Mouse (Mus musculus): ENCODE measurements around the gene Mboat7. TPM values are rescaled to one million over a fixed set of nuclear protein-coding genes. Genes with fewer than 3 reads are reported as not detected.
A peak's percentile ranks its signal among the peaks of the same experiment; 100 is the strongest.
"Not testable (repeated sequence)": the region's sequence is repeated elsewhere in the genome, so short reads cannot be mapped to it uniquely, and the experiment has no call there.

Gene Mboat7
- 39.0 and 46.5 TPM in 2 replicates for polyA plus RNA-seq (2016; fragmentation: Nextera tagmentation; extraction: Ambion mirVana)

- Histone ChIP-seq H3K4me1 (peaks cover 17% of the 10 kb centered on the region), H3K4me3 (peak within 1 kb of the TSS; percentile 80), H3K36me3 (peaks cover 51% of the 10 kb centered on the region), H3K9me3 (replicated peaks) (no peaks in the 10 kb centered on the region), H3K27me3 (ENCODE audit: low read depth, poor library complexity, severe bottlenecking) (no peaks in the 10 kb centered on the region), H3K27ac (peak within 1 kb of the TSS; percentile 94)
- under 1% methylated on average over 55 of the region's 55 CpGs for WGBS
- peak; percentile 94 for DNase-seq (ENCODE audit: low spot score)
These were observed at the start of gene Mboat7 for GRCm38 (mm10) chr7:3692987-3693808. TSS of gene Mboat7 (minus strand) at chr7:3693523.

DNA sequence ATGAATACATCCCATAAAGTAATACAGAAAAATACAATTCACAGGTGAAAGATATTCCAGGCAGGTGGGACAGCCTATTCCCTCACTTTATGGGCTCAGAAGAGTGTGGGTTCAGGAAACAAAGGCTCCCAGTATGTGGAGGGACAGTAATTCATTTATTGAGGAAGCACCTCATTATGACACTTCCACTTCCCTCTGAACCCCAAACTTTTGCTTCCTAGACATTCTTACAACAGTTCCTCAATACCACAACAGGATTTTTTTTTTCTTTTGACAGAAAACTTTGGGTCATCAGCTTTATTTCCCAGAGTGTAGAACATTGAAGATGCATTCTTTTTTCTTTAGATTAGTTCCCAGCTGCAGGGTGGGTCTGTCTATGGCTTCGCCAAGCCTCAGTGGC, 39.4 kb upstream of the Mboat7 start:
- not testable (repeated sequence) for H3K4me3 ChIP-seq; DNase-seq (ENCODE audit: low spot score); H3K27me3 ChIP-seq (ENCODE audit: low read depth, poor library complexity, severe bottlenecking); H3K36me3 ChIP-seq; H3K4me1 ChIP-seq; H3K27ac ChIP-seq; H3K9me3 ChIP-seq (replicated peaks)
- no CpG with 5 or more reads among the region's 1 CpGs for WGBS

GRCm38 (mm10) chr7:3725459-3725858, 32.1 kb upstream of the Mboat7 start:
- H3K27me3 ChIP-seq (ENCODE audit: low read depth, poor library complexity, severe bottlenecking); H3K4me3 ChIP-seq; H3K4me1 ChIP-seq; H3K9me3 ChIP-seq (replicated peaks); H3K36me3 ChIP-seq; DNase-seq (ENCODE audit: low spot score); H3K27ac ChIP-seq: not testable (repeated sequence)

- H3K27ac ChIP-seq; H3K4me3 ChIP-seq; H3K9me3 ChIP-seq (replicated peaks); H3K36me3 ChIP-seq; H3K27me3 ChIP-seq (ENCODE audit: low read depth, poor library complexity, severe bottlenecking); H3K4me1 ChIP-seq; DNase-seq (ENCODE audit: low spot score): not testable (repeated sequence)
- 33% methylated on average over 1 of the region's 3 CpGs for WGBS
These were observed 26.9 kb upstream of the Mboat7 start, which contains the start of gene Pirb for GRCm38 (mm10) chr7:3720268-3720667. TSS of gene Pirb (minus strand) at chr7:3720391.

DNA sequence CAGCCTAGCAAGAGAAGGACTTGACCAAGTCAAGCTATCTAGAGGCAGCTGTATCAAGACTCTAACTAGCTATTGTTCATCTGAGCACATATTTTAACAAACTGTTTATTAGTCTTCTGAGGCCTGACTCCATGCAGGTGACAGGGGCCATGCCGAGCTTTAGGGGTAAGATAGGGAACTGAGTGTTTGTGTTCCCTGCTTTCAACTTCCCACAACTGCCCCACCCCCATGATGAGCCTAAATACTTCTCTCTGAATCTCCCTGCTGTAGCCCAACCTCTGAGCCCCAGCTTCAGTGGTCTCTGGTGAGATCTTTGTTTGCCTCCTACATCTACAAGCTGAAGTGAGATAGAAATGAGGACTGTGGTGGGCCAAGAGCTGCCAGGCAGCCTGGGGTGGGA, 21.9 kb upstream of the Mboat7 start:
- Histone ChIP-seq H3K9me3 (replicated peaks) (no peaks in the 10 kb centered on the region), H3K36me3 (no peaks in the 10 kb centered on the region), H3K4me1 (no peaks in the 10 kb centered on the region), H3K4me3 (no peak overlapping the region), H3K27me3 (ENCODE audit: low read depth, poor library complexity, severe bottlenecking) (no peaks in the 10 kb centered on the region), H3K27ac (no peak overlapping the region)
- no peak for DNase-seq (ENCODE audit: low spot score)
- WGBS, result 70% methylated on average over 1 of the region's 1 CpGs

GRCm38 (mm10) chr7:3712264-3712942, 19.1 kb upstream of the Mboat7 start:
- Histone ChIP-seq H3K4me1 (no peaks in the 10 kb centered on the region), H3K36me3 (peaks cover 8% of the 10 kb centered on the region), H3K27ac (no peak overlapping the region), H3K4me3 (no peak overlapping the region), H3K27me3 (ENCODE audit: low read depth, poor library complexity, severe bottlenecking) (no peaks in the 10 kb centered on the region), H3K9me3 (replicated peaks) (no peaks in the 10 kb centered on the region)
- WGBS, result 55% methylated on average over 5 of the region's 5 CpGs
- DNase-seq (ENCODE audit: low spot score), result no peak

DNA sequence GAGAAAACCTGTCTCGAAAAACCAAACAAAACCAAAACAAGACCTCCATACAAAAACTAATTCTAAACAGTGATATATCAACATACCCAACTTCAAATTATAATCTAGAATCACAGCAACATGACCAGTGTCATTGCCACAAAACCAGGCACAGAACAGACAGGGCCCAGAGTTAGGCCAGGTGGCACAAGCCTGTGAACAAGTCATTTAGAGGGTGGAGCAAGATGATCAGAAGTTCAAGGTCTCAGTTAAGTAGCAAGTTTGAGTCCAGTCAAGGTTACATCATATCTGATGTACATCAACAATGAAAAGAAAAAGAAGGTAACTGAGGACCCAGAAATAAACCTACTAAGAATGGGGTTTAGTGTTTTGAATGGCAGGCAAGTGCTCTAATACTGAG, 15.7 kb upstream of the Mboat7 start:
- Histone ChIP-seq H3K27me3 (ENCODE audit: low read depth, poor library complexity, severe bottlenecking) (no peaks in the 10 kb centered on the region), H3K9me3 (replicated peaks) (no peaks in the 10 kb centered on the region), H3K4me3 (no peak overlapping the region), H3K27ac (no peak overlapping the region), H3K4me1 (peaks cover 9% of the 10 kb centered on the region), H3K36me3 (peaks cover 41% of the 10 kb centered on the region)
- WGBS, result 81% methylated on average over 1 of the region's 1 CpGs
- no peak for DNase-seq (ENCODE audit: low spot score)

DNA sequence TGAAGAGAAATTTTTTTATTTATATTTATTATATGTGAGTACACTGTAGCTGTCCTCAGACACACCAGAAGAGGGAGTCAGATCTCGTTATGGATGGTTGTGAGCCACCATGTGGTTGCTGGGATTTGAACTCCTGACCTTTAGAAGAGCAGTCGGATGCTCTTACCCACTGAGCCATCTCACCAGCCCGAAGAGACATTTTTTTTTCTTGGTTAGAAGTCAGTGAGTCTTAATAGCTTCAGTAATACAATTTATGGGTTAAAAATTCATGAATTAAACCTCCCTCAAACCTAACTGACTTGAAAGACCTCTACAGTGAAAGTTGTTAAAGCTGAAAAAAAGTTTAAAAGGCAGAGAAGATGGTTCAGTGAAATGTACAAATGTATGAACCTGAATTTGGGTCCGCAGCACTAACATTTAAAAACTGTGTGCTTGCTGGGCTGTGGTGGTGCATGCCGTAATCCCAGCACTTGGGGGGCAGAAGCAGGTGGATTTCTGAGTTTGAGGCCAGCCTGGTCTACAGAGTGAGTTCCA, 15.2 kb upstream of the Mboat7 start:
- not testable (repeated sequence) for H3K27ac ChIP-seq; DNase-seq (ENCODE audit: low spot score); H3K27me3 ChIP-seq (ENCODE audit: low read depth, poor library complexity, severe bottlenecking); H3K4me1 ChIP-seq; H3K4me3 ChIP-seq; H3K9me3 ChIP-seq (replicated peaks)
- 40% methylated on average over 5 of the region's 5 CpGs for WGBS
- H3K36me3 ChIP-seq, result peaks cover 41% of the 10 kb centered on the region

DNA sequence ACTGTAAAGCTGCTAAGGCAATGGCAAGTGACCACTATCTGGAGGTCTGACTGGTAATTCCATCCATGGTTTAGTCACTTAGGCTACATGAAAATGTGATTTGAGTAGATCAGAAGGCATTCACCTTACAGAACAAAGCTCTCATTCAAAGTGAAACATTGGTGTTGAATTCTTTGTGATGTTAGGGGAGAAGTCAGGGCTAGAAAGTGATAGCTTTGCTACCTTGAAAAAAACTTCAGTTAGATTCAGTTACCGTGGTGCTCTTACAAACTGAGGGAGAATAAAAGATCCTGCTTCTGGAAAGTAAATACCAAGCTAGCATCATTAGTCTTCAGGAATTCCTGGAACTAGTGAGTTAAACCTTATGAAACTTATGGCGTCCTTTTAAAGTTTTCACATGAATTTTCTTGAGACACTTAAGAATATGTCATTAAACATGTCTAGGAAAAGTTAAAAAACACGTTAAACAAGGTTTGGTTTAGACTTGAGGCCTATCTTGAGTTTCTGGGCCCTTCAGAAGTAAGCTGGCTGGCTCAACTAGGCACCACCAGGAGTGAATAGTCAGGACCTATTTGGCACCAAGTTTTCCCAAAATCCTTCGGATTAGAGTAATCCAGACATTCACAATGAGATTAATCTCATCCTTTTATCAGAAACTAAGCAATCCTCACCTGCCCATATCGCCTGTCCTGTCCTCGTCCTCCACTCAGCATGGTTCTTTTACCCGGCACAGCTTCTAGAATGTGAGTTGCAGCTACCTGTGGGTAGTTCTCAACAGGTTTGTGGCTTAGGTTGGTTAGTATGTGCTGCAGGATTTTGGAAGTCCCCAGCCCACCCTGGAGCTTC, 14.5 kb upstream of the Mboat7 start:
- no peaks in the 10 kb centered on the region for H3K27me3 ChIP-seq (ENCODE audit: low read depth, poor library complexity, severe bottlenecking)
- H3K36me3 ChIP-seq, result peaks cover 41% of the 10 kb centered on the region
- H3K4me3 ChIP-seq, result no peak overlapping the region
- H3K27ac ChIP-seq, result no peak overlapping the region
- WGBS, result 23% methylated on average over 7 of the region's 7 CpGs
- DNase-seq (ENCODE audit: low spot score), result peak; percentile 40
- H3K9me3 ChIP-seq (replicated peaks), result no peaks in the 10 kb centered on the region
- peaks cover 11% of the 10 kb centered on the region for H3K4me1 ChIP-seq

- 0 out of 2 replicates have a peak overlapping the region, but pooled peaks have one; percentile 85 for H3K4me3 ChIP-seq
- H3K9me3 ChIP-seq (replicated peaks), result no peaks in the 10 kb centered on the region
- WGBS, result 70% methylated on average over 4 of the region's 4 CpGs
- no peak overlapping the region for H3K27ac ChIP-seq
- H3K4me1 ChIP-seq, result peaks cover 11% of the 10 kb centered on the region
- H3K36me3 ChIP-seq, result peaks cover 41% of the 10 kb centered on the region
- DNase-seq (ENCODE audit: low spot score), result no peak
- no peaks in the 10 kb centered on the region for H3K27me3 ChIP-seq (ENCODE audit: low read depth, poor library complexity, severe bottlenecking)
These were observed 13.7 kb upstream of the Mboat7 start for GRCm38 (mm10) chr7:3707027-3707426.

GRCm38 (mm10) chr7:3706343-3706934, 13.1 kb upstream of the Mboat7 start:
- Histone ChIP-seq H3K27me3 (ENCODE audit: low read depth, poor library complexity, severe bottlenecking) (no peaks in the 10 kb centered on the region), H3K4me3 (peak overlapping the region; percentile 85), H3K4me1 (peaks cover 11% of the 10 kb centered on the region), H3K36me3 (peaks cover 46% of the 10 kb centered on the region), H3K9me3 (replicated peaks) (no peaks in the 10 kb centered on the region), H3K27ac (no peak overlapping the region)
- DNase-seq (ENCODE audit: low spot score), result no peak
- 71% methylated on average over 11 of the region's 11 CpGs for WGBS

DNA sequence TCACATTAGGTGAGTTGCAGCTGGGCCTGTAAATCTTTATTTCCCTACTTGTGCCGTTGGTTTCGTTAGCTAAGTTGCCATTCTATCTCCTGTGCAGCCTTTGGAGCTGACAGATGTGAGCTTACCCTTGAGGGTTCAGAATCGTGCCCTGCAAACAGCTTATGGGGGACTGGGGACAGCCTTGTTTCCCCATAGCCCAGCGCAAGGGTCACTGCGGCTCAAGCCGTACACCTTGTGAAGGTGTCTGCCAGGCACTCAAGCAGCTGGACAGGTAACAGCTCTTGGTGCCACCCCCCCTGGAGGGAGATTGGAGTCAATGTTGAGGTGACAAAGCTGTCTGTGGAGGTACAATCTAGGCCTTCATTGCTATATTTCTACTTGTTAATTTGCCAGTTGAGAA, 12.6 kb upstream of the Mboat7 start:
- no peaks in the 10 kb centered on the region for H3K9me3 ChIP-seq (replicated peaks)
- 34% methylated on average over 6 of the region's 6 CpGs for WGBS
- H3K4me3 ChIP-seq, result peak overlapping the region; percentile 85
- DNase-seq (ENCODE audit: low spot score), result no peak
- H3K36me3 ChIP-seq, result peaks cover 51% of the 10 kb centered on the region
- peak overlapping the region; percentile 95; the same call in 1 of the 2 replicates for H3K27ac ChIP-seq
- H3K4me1 ChIP-seq, result peaks cover 11% of the 10 kb centered on the region
- no peaks in the 10 kb centered on the region for H3K27me3 ChIP-seq (ENCODE audit: low read depth, poor library complexity, severe bottlenecking)
